Mouse (Mus musculus) forebrain, embryonic 10.5 days (tissue): ENCODE data around the gene Lyrm7. TPM values are rescaled to one million over a fixed set of nuclear protein-coding genes. Genes with fewer than 3 reads are reported as not detected.

ENCODE experiments used
- DNase-seq: peaks from one replicate; pipeline ENCODE4 v3.0.0-alpha.2; 2017; ENCODE audit warnings: low spot score; ENCODE audit errors: extremely low spot score
- H3K27ac ChIP-seq: fragments of 300-500 bp; sonication (generic); 2 replicates; pipeline ENCODE4 v1.5.1; 2016; ENCODE audit warnings: mild to moderate bottlenecking
- H3K27me3 ChIP-seq: fragments of 300-500 bp; sonication (generic); 2 replicates; pipeline ENCODE4 v1.6.1; 2016; ENCODE audit warnings: mild to moderate bottlenecking; ENCODE audit not compliant: poor library complexity, severe bottlenecking
- H3K36me3 ChIP-seq: fragments of 300-500 bp; sonication (generic); replicated peaks from 2 replicates; pipeline ENCODE4 v1.6.1; 2016; ENCODE audit warnings: mild to moderate bottlenecking, moderate library complexity
- H3K4me1 ChIP-seq: fragments of 300-500 bp; sonication (generic); 2 replicates; pipeline ENCODE4 v1.6.1; 2016
- H3K4me3 ChIP-seq: fragments of 300-500 bp; sonication (generic); 2 replicates; pipeline ENCODE4 v1.5.1; 2016; ENCODE audit warnings: mild to moderate bottlenecking, moderate library complexity
- H3K9me3 ChIP-seq: fragments of 300-500 bp; sonication (generic); 2 replicates; pipeline ENCODE4 v1.6.1; 2016; ENCODE audit warnings: mild to moderate bottlenecking, moderate library complexity
- WGBS: fragments of 180-500 bp; shearing (Covaris S2); methylation state at CpG from one replicate; pipeline ENCODE4 v1.1.7; 2016; 5-methylcytosine and 5-hydroxymethylcytosine counted together
- polyA plus RNA-seq: library from polyadenylated mRNA; unstranded; fragments of >200 nt; fragmentation: Nextera tagmentation; extraction: Ambion mirVana; gene quantifications from 2 replicates; pipeline ENCODE4 v1.2.1, GENCODE M21; 2016

Lyrm7 gene
- polyA plus RNA-seq, result 4.1 and 8.0 TPM in 2 replicates

DNA sequence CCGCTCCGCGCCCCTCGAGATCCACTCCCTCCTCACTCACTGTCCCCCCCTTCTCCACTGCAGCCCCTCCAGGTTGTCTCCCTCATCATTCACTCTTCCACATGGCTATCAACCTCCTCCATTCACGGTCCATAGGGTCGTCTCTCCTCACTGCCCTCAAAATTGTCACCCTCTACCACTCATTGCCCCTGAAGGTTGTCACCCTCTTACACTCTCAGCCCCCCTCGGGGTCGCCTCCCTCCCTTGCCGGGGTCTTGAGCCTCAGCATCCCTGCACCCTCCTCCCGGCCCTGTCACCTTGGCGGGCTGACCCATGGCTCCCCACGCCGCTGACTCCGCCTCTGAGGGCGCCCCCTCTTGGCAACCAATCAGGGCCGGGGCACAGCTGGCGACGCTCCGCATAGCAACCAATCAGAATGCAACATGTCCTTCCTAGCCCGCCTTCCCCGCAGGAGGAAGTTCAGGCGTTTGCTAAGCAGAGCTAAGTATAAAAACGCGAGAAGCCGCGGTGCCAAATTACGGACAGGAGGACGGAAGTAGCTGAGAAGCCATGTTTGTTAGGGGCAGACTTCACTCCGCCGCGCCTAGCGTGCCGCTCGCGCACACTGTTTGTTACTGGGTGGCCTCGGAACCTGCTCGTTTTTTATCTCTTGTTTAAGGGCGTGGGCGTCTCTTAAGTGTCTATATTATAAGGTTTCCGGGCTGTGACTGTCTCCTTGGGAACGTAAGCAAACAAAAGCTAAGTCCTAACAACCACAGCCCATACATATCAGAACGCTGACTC is at the start of gene Lyrm7:
Lyrm7 (minus strand) TSS at position 661 of the 783 bp plus-strand sequence.
- no peaks in the 10 kb centered on the region for H3K27me3 ChIP-seq

GRCm38 (mm10) chr11:54910081-54910665 is 49.5 kb upstream of the Lyrm7 start:
- Histone ChIP-seq H3K36me3 (peaks cover 44% of the 10 kb centered on the region), H3K4me1 (no peaks in the 10 kb centered on the region), H3K4me3 (no peak overlapping the region), H3K9me3 (no peaks in the 10 kb centered on the region), H3K27ac (no peak overlapping the region), H3K27me3 (no peaks in the 10 kb centered on the region)
- DNase-seq, result no peak
- WGBS, result 90% methylated on average over 12 of the region's 12 CpGs

More for the DNA sequence above, at the start of gene Lyrm7:
- WGBS, result under 1% methylated on average over 42 of the region's 42 CpGs
- Histone ChIP-seq H3K9me3 (no peaks in the 10 kb centered on the region), H3K27ac (peak within 1 kb of the TSS; percentile 92), H3K36me3 (no peaks in the 10 kb centered on the region), H3K4me3 (peak within 1 kb of the TSS; percentile 73), H3K4me1 (peaks cover 30% of the 10 kb centered on the region)
- peak; percentile 95 for DNase-seq

DNA sequence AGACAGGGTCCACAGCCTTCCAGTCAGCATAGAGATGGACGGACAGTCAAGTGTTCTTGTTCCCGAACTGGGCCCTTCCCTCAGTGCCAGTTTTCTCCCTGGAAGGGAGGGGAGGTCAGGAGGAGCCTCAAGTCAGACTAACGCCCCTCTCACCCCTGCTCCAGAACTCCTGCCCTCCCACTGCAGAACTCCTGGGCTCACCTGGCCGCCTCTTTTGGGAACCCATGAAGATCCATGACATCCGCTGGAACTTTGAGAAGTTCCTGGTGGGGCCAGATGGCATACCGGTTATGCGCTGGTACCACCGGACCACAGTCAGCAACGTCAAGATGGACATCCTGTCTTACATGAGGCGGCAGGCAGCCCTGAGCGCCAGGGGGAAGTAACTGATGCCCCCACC is 48.6 kb upstream of the Lyrm7 start:
- Histone ChIP-seq H3K9me3 (no peaks in the 10 kb centered on the region), H3K4me1 (peaks cover 7% of the 10 kb centered on the region), H3K4me3 (no peak overlapping the region), H3K36me3 (peaks cover 38% of the 10 kb centered on the region), H3K27me3 (no peaks in the 10 kb centered on the region), H3K27ac (no peak overlapping the region)
- 93% methylated on average over 11 of the region's 11 CpGs for WGBS
- no peak for DNase-seq

DNA sequence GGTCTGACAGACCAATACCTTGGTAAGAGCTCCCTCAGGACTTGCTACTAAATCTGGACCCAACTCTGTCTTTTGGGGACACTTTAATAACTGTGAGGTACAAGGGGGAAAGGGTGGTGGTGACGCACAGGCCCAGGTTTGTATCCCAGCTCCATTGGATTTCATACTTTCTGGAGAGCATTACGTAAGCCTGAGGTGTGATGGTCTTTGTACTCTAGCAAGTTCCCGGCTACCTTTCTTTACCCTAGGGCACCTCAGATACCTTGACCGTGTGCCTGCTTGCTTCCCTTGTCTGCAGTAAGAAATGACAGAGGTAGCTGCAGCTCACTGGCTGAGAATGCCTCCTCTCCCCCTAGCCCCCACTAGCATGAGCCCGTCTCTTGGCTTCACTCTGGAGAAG is 46.5 kb upstream of the Lyrm7 start:
- peaks cover 32% of the 10 kb centered on the region for H3K36me3 ChIP-seq
- no peak for DNase-seq
- peaks cover 10% of the 10 kb centered on the region; the same call in 1 of the 2 replicates for H3K27me3 ChIP-seq
- H3K4me3 ChIP-seq, result no peak overlapping the region
- H3K4me1 ChIP-seq, result peaks cover 27% of the 10 kb centered on the region
- H3K27ac ChIP-seq, result no peak overlapping the region
- 92% methylated on average over 5 of the region's 5 CpGs for WGBS
- H3K9me3 ChIP-seq, result no peaks in the 10 kb centered on the region

DNA sequence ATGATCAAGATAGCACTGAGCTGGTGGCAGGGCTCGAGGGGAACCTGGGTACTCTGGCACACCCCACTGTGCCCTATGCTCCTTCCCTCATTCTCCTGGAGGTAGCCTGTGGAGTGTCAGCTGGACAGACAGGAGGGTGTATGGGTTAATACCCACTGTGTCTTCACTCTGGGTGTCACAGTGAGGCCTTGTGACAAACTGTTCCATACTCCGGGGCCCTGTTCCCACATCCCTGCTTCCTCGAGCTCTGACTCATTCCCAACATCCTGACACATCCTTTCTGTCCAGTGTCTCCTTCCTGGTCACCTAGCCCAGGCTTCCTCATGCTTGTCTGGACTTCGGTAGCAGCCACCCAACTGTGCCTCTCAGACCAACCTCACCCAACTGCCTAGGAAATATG is 45.8 kb upstream of the Lyrm7 start:
- Histone ChIP-seq H3K27ac (no peak overlapping the region), H3K9me3 (no peaks in the 10 kb centered on the region), H3K4me1 (peaks cover 28% of the 10 kb centered on the region), H3K27me3 (peaks cover 16% of the 10 kb centered on the region), H3K4me3 (no peak overlapping the region), H3K36me3 (peaks cover 28% of the 10 kb centered on the region)
- 80% methylated on average over 4 of the region's 4 CpGs for WGBS
- DNase-seq, result no peak

DNA sequence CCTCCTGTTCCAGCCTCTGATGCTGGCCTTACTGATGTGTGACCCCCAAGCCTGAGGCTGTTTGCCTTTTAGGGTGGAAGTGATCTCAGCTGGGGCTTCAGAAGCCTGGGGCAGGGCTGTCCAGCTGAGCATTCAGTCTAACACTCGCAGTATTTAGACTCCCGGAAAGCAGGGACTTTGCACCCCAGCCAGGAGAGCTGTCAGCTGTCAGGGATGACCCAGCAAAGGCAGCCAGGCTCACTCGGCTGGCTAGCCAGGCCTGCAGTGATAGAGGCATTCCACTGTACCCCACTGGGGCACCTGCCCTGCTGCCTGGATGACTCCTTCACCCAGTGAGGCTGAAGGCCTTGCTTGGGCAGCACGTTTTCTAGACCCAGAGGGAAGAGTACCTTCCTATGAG is 45.2 kb upstream of the Lyrm7 start:
- peaks cover 23% of the 10 kb centered on the region for H3K36me3 ChIP-seq
- no peaks in the 10 kb centered on the region for H3K9me3 ChIP-seq
- DNase-seq, result no peak
- WGBS, result 74% methylated on average over 4 of the region's 4 CpGs
- peaks cover 17% of the 10 kb centered on the region for H3K27me3 ChIP-seq
- peaks cover 28% of the 10 kb centered on the region for H3K4me1 ChIP-seq
- H3K4me3 ChIP-seq, result no peak overlapping the region
- 0 out of 2 replicates have a peak overlapping the region, but pooled peaks have one; percentile 17 for H3K27ac ChIP-seq

DNA sequence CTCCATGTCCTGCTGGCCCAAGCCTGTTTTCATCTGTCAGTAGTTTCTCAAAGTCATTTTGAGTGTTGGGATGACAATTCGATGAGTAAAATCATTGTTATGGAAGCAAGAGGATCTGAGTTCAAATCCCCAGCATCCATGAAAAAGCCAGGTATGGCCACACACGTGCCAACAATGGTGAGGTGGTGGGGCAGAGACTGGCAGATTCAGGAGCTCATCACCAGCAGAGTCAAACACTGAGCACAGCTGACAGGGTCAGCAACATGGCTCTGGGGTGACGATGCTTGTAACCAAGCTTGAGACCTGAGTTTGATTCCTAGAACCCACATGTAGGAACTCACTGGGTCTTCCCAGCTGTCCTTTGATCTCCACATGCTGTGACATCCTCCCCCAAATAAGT is 44.4 kb upstream of the Lyrm7 start:
- H3K27me3 ChIP-seq, result peaks cover 17% of the 10 kb centered on the region
- peaks cover 28% of the 10 kb centered on the region for H3K4me1 ChIP-seq
- 91% methylated on average over 3 of the region's 3 CpGs for WGBS
- peaks cover 14% of the 10 kb centered on the region for H3K36me3 ChIP-seq
- H3K27ac ChIP-seq, result no peak overlapping the region
- H3K4me3 ChIP-seq, result no peak overlapping the region
- no peaks in the 10 kb centered on the region for H3K9me3 ChIP-seq
- DNase-seq, result no peak

DNA sequence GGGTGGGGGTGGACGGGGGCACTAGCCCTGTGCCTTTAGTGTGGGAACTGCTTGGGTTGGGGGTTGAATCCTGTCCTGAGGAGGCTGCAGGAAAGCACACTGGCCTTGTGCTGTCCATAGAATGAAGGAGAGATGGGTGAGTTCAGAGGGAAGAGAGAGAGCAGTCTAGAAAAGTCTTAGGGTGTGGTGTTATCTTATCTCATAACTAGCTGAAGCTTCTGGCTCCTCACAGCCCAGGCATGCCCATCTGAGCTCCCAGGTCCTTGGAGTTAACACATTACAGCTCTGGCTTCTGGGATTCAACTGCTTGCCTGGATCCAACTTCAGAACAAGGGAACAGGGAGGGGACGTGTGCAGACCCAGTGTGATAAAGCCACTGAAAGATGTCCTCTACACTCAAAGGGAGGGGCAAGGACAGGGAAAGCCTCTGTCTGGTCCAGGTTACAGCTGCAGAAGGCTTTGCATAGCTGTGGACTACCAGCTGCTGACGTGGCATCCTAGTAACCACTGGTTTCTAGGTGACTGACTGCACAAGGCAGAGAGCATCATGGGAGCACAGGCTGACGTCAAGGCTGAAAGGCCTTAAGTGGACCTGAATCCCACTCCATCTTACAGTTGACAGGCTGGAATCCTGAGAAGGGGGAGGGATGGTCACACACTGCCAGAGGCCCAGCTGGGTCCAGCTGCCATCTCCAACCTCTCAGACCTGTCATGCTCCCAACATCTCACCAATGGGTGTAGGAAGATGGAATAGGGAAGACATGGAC is 43.4 kb upstream of the Lyrm7 start:
- Histone ChIP-seq H3K36me3 (peaks cover 6% of the 10 kb centered on the region), H3K4me3 (no peak overlapping the region), H3K27me3 (peaks cover 17% of the 10 kb centered on the region), H3K9me3 (no peaks in the 10 kb centered on the region), H3K4me1 (peaks cover 28% of the 10 kb centered on the region), H3K27ac (0 out of 2 replicates have a peak overlapping the region, but pooled peaks have one; percentile 4)
- 80% methylated on average over 4 of the region's 4 CpGs for whole genome bisulfite sequencing
- DNase-seq, result no peak

GRCm38 (mm10) chr11:54903339-54903738 is 42.6 kb upstream of the Lyrm7 start:
- no peak overlapping the region; the same call in 1 of the 2 replicates for H3K27ac ChIP-seq
- no peak for DNase-seq
- peaks cover 17% of the 10 kb centered on the region for H3K27me3 ChIP-seq
- no peaks in the 10 kb centered on the region for H3K36me3 ChIP-seq
- 74% methylated on average over 5 of the region's 5 CpGs for WGBS
- H3K9me3 ChIP-seq, result no peaks in the 10 kb centered on the region
- H3K4me1 ChIP-seq, result peaks cover 28% of the 10 kb centered on the region
- peak overlapping the region; percentile 64 for H3K4me3 ChIP-seq

DNA sequence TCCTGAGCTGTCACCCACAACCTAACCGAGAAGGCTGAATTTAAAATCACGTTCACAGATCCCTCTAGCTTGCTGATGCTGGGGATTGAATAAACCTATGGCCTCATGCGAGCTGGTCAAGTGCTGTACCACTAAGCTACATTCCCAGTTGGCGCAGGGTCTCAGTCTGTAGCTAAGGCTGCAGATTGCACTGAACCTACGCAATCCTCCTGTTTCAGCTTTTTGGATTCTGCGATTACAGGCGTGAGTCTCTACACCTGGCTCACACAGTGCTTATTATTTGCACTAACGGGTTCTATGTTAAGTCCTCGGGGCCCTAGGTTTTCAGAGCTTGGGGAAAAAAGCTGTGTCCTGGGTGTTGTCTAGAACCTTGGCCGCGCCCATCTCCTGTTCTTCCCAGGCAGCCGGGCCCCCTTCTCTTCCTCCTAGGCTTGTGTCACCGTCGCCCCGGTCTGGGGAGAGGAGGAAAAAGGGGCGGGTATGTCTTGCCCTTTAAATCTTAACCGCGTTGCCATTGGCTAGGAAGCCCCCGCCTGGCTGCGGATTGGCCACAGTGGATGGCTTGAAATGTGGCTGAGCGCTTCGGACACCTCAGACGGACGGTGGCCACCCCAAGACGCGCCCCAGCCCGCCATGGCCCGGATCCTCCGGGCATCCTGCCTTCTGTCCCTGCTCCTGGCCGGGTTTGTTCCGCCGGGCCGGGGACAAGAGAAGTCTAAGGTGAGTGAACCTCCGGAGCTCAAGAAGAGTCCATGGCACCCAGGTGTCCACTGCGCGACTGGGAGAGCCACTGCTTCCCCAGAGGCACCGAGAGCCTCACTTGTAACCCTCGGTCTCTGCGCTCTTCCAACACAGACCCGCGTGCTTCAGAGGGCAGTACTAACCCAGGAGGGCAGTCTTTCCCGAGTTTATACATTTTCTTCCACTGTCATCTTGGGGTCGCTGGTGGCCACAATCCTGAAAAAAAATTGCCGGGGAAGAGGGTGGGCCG is 41.9 kb upstream of the Lyrm7 start, which contains the start of gene Gpx3:
Gpx3 (plus strand) TSS at position 121 of the 991 bp plus-strand sequence.
- H3K4me3 ChIP-seq, result peak within 1 kb of the TSS; percentile 64
- peak; percentile 79 for DNase-seq
- no peaks in the 10 kb centered on the region for H3K9me3 ChIP-seq
- WGBS, result 17% methylated on average over 44 of the region's 45 CpGs
- H3K4me1 ChIP-seq, result peaks cover 29% of the 10 kb centered on the region
- H3K27ac ChIP-seq, result peak within 1 kb of the TSS; percentile 75
- peaks cover 17% of the 10 kb centered on the region for H3K27me3 ChIP-seq
- H3K36me3 ChIP-seq, result no peaks in the 10 kb centered on the region

DNA sequence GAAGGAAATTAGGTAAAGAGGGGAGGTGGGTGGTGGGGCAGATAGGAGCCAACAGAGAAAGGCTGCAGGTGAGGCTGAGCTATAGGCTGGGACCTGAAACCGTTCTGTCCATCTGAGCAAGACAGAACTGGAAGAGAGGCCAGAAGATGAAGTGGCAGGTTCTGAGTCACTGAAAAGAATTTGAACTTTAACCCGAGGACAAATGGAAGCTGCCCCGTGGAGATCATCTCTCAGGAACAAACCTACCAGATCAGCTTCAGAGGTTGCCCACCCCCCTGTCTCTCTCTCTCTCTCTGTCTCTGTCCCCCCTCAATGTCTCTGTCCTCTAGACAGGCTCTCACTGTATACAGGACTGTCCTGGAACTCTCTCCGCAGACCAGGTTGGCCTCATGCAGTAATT is 38.9 kb upstream of the Lyrm7 start:
- peaks cover 17% of the 10 kb centered on the region for H3K27me3 ChIP-seq

DNA sequence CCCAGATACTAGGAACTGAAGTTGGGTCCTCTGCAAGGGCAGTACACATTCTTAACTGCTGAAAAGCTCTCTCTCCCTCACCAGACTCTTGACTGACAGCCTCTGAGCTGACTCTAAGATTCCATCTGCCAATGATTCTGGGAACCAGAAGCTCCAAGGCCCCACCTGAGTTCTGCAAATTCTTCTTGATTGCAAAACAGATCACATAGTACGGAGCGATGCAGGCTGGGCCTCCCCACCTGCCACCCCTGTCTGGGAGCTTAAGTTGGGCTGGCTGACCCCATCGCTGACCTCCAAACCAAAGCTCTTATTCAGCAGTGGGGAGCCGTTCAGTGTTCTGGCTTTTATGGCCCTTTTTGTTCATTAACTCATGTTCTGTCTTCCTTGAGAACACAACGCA is 36.8 kb upstream of the Lyrm7 start:
- WGBS, result 71% methylated on average over 5 of the region's 5 CpGs
- DNase-seq, result no peak
- Histone ChIP-seq H3K4me3 (no peak overlapping the region), H3K4me1 (peaks cover 13% of the 10 kb centered on the region), H3K36me3 (no peaks in the 10 kb centered on the region), H3K9me3 (no peaks in the 10 kb centered on the region), H3K27me3 (peaks cover 7% of the 10 kb centered on the region), H3K27ac (no peak overlapping the region)

More for the DNA sequence above, 38.9 kb upstream of the Lyrm7 start:
- Histone ChIP-seq H3K4me3 (no peak overlapping the region), H3K4me1 (peaks cover 31% of the 10 kb centered on the region), H3K36me3 (no peaks in the 10 kb centered on the region), H3K9me3 (no peaks in the 10 kb centered on the region), H3K27ac (no peak overlapping the region)
- WGBS, result 82% methylated on average over 4 of the region's 4 CpGs
- DNase-seq, result no peak
